Mouse (Mus musculus) brain, embryonic 18.5 days (tissue): ENCODE data around the gene Umad1.

Source experiments
- DNase-seq: peaks from one replicate; pipeline ENCODE4 v3.0.0-alpha.2; 2012; ENCODE audit warnings: low read depth, low spot score

Gene Umad1

GRCm38 (mm10) chr6:8416802-8417569 is 157.9 kb downstream of the Umad1 start:
- no peak for DNase-seq

- no peak for DNase-seq
Observed at GRCm38 (mm10) chr6:8419485-8420186, 160.5 kb downstream of the Umad1 start.

DNA sequence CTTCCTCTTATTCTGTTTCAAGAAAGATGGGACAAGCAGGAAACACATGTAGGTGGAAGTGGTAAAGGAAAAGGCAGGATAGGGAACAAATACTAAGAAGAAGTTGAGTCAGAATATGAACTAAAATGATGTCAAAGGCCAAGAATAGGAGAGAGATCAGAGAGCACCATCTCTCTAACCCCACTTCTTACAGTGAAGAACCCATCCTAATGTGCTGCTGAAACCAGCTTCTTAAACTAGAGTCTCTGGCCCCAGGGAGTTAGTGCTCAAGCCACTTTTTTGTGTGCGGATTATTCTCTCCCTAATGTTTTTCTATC is 161.1 kb downstream of the Umad1 start:
- DNase-seq, result no peak

- no peak for DNase-seq
Observed at GRCm38 (mm10) chr6:8421421-8421820, 162.3 kb downstream of the Umad1 start.

DNA sequence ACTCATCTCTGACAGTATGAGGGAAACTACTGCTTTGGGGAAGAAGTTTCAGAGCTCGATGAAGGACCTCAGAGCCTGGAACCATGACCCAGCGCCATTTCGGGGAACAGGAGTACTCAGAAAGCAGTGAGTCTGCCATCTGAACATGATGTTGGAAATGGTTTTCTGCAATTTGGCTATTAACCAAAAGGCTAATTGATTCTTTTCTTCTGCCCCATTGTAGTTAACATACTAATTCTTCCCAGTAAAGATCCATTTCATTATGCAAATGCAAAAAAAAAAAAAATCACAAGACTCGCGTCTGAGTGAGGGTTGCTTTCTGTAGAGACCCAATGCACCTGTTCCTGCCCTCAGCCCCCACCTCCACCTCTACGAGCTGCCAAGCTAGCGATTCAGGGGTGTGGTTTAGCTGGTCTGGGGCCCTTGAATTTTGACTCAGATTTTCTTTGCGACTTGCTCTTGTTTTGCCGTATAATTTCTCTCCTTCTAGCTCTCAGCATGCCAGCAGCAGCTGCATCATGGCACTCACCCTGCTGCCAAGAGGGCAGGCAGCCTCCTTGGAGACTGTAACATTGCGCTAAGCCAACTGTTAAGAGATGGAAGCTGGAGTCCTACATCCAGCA is 163.0 kb downstream of the Umad1 start:
- peak; percentile 46 for DNase-seq

DNA sequence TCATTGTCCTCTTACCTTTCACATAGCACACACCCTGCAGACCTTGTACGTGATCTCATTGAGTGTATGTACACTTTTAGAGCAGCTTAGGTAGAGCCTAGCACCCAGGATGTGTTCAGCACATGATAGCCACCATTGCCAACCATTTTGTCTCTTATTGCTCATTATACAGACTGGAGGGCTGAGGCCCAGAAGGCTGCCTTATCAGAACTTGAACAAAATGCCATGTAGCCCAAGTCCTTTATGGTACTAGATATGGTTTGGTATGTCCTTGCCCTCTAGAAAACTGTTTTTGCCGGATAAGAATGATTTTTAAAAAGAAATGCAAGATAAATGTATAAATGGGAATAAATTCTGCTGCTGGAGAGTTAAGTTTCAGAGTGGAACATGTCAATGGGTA is 164.1 kb downstream of the Umad1 start:
- DNase-seq, result no peak

DNA sequence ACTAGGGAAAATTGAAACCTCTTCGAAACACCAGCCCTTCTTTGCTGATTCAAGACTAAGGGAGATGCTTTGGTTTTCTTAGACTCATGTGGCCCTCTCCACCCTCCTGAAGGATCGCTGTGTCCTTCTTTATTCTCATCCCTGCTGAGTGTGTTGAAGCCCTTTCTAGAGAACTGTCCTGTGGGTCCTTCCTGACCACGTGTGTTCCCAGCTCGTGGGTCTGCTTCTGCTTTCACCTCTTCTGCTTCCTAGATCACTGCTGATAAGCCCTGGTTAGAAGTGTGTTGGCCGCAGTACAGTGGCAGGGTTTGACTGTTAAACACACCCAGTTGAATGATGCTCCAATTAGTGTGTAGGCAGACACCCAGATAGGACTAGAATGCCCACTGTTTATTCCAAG is 168.6 kb downstream of the Umad1 start:
- no peak for DNase-seq

- DNase-seq, result no peak
Observed at GRCm38 (mm10) chr6:8430610-8431234, 171.6 kb downstream of the Umad1 start.

DNA sequence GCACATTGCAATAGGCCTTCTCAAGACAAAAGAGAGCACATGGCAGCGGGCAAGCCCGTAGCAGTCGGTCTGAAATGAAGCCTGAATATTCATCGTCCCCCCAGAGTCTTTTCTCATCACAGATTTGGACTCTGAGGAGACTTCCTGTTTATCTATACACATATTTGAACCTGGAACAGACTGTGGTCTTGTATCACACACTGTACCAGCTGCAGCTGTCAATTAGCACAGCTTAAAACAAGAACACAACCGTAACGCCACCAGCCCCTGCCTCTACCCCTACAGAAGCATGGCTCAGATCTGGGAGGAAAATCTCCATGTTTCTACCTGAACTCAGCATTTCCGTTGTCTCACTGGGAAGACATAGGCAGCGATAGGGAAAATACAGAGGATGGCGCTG is 174.1 kb downstream of the Umad1 start:
- no peak for DNase-seq

- DNase-seq, result no peak
Observed at GRCm38 (mm10) chr6:8437937-8438336, 178.8 kb downstream of the Umad1 start.

- DNase-seq, result no peak
Observed at GRCm38 (mm10) chr6:8441814-8442213, 182.7 kb downstream of the Umad1 start.

DNA sequence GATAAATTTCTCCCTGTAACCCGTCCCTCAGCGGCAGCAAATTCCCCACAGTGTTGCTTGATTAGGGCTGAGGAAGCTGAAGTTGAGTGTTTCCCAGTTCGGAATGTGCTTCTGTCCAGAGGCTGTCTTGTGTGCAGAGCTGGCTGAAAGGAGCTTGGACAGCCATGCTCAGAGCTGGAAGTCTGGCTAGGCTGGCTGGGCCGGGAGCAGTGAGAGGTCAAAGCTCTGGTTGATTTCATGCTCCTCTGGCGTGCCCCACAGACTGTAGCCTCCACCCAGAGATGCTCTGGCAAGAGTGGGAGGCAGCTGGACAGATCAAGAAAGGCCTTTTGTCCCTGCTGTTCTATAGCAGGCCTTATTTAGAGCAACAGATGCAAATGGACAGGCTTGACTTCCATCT is 187.7 kb downstream of the Umad1 start:
- DNase-seq, result no peak

- DNase-seq, result no peak
Observed at GRCm38 (mm10) chr6:8455599-8455998, 196.5 kb downstream of the Umad1 start.

GRCm38 (mm10) chr6:8458596-8458995 is 199.5 kb downstream of the Umad1 start:
- no peak for DNase-seq

DNA sequence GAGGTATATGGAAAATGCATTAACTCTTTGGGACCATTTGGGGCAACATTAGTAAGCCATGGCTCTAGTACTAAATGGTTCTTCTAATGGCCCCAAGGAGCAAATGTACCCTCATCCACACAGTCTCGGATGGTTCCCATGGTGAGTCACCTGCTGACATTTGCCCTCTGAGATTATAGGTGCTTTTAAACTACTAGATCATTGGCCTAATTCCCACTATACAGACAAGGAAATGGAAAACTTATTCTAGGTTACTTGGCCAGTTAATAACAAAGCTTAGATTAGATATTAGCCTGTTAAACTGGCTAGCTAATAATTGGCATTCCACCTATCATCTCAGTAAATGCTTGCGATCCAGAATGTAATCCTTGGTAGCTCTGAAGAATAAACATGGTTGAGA is 203.4 kb downstream of the Umad1 start:
- no peak for DNase-seq

GRCm38 (mm10) chr6:8465388-8465787 is 206.3 kb downstream of the Umad1 start:
- DNase-seq, result no peak

DNA sequence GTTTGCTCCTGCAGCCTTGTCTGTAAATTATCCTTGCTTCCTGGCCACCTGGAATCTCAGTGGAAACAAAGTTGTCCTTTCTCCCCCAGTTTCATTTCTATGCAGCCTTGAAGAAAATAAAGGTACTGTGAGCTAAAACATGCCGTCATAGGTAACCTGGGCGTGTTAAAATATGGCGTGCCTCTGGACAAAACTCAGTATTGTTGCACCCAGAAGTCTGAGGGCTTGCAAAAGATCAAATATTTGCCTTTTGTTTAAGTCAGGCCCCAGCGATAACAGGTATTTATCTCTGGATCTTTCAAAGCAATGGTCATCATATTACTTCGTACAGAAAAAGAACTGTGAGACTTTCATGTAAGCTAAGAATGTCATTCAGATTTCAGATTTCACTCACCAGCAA is 206.9 kb downstream of the Umad1 start:
- no peak for DNase-seq

- DNase-seq, result peak; percentile 14
Observed at GRCm38 (mm10) chr6:8467667-8468337, 208.7 kb downstream of the Umad1 start.

GRCm38 (mm10) chr6:8469918-8470317 is 210.8 kb downstream of the Umad1 start:
- no peak for DNase-seq

DNA sequence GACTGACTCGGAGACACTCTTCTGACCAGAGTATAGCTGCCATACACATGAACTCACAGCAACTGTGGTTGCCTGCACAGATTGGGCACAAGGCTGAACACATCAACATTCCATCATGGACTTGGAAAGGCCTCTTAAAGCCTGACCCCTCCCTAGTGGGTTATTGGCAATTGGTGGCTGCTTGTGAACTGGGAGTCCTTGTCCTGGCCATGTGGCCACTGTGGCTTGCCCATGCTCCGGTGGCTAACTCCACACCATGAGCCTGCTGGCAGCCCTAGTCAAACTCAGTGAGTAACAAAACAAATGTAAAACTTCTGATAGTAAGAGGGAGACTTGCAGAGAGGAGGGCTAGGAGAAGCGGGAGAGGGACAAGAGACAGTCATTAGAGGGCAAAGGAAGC is 213.0 kb downstream of the Umad1 start:
- no peak for DNase-seq

DNA sequence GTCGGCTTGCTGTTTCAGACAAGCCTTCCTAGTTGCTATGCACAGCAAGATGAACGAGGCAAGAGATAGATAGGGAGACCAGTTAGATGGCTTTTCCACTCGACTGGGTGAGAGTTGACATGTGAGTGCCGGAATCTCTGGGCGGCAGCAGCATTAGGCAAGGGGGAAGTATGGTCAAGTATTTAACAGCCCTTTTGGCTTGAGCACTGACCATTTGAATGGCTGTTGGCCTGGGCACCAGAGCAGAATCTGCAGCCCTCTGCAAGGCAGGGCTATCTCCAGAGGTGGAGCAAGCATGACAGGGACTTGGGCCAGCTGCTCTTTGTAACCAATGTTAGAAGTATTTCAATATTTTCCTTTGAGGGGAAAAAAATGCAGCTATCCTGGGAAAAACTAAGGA is 213.8 kb downstream of the Umad1 start:
- no peak for DNase-seq

DNA sequence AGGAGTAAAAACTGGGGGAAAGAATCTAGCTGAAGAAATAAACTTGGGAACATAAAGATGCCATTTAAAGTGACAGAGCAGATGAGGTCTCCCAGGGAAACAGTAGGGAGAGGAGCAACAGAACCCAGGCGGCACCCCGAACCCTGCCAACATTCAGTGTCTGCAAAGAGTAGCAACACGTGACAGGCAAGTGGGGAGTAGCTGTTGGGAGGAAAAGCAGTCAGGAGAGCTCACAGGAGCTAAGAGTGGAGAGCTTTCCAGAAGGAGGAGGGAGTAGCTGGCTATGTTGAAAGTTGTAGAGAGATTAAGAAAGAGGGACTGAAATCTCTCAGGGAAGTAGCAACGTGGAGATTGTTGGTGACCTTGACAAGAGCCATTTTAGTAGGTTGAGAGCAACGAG is 214.4 kb downstream of the Umad1 start:
- DNase-seq, result no peak
